Mouse (Mus musculus) neural tube, embryonic 12.5 days (tissue): Measurements from ENCODE around the gene Edaradd. TPM values are rescaled to one million over a fixed set of nuclear protein-coding genes. Genes with fewer than 3 reads are reported as not detected.
"Not testable (repeated sequence)": the region's sequence is repeated elsewhere in the genome, so short reads cannot be mapped to it uniquely, and the experiment has no call there.

Source experiments
- ATAC-seq: fragments of 200-750 bp; cut with Nextera tagmentation; 2 replicates; pipeline ENCODE4 v1.8.0; 2017; ENCODE audit warnings: low read depth, mild to moderate bottlenecking, moderate TSS enrichment, moderate library complexity; ENCODE audit not compliant: low FRiP score
- H3K27ac ChIP-seq: fragments of 300-500 bp; sonication (generic); 2 replicates; pipeline ENCODE4 v1.5.1; 2016
- H3K27me3 ChIP-seq: fragments of 300-500 bp; sonication (generic); replicated peaks from 2 replicates; pipeline ENCODE4 v1.6.1; 2016; ENCODE audit warnings: mild to moderate bottlenecking
- H3K36me3 ChIP-seq: fragments of 300-500 bp; sonication (generic); 2 replicates; pipeline ENCODE4 v1.6.1; 2016; ENCODE audit warnings: mild to moderate bottlenecking
- H3K4me1 ChIP-seq: fragments of 300-500 bp; sonication (generic); 2 replicates; pipeline ENCODE4 v1.6.1; 2016
- H3K4me2 ChIP-seq: fragments of 300-500 bp; sonication (generic); replicated peaks from 2 replicates; pipeline ENCODE4 v1.6.1; 2016; ENCODE audit warnings: mild to moderate bottlenecking
- H3K4me3 ChIP-seq: fragments of 300-500 bp; sonication (generic); 2 replicates; pipeline ENCODE4 v1.5.1; 2016
- H3K9ac ChIP-seq: fragments of 300-500 bp; sonication (generic); 2 replicates; pipeline ENCODE4 v1.6.1; 2016; ENCODE audit warnings: mild to moderate bottlenecking
- H3K9me3 ChIP-seq: fragments of 300-500 bp; sonication (generic); 2 replicates; pipeline ENCODE4 v1.6.1; 2016; ENCODE audit warnings: mild to moderate bottlenecking
- WGBS: fragments of 180-500 bp; shearing (Covaris S2); methylation state at CpG from one replicate; pipeline ENCODE4 v1.1.7; 2016; 5-methylcytosine and 5-hydroxymethylcytosine counted together
- polyA plus RNA-seq: library from polyadenylated mRNA; unstranded; fragments of >200 nt; fragmentation: Nextera tagmentation; extraction: Ambion mirVana; gene quantifications from 2 replicates; pipeline ENCODE4 v1.2.1, GENCODE M21; 2016

Gene Edaradd
- polyA plus RNA-seq, 1 experiment from 2014 or later = 1.0 TPM

DNA sequence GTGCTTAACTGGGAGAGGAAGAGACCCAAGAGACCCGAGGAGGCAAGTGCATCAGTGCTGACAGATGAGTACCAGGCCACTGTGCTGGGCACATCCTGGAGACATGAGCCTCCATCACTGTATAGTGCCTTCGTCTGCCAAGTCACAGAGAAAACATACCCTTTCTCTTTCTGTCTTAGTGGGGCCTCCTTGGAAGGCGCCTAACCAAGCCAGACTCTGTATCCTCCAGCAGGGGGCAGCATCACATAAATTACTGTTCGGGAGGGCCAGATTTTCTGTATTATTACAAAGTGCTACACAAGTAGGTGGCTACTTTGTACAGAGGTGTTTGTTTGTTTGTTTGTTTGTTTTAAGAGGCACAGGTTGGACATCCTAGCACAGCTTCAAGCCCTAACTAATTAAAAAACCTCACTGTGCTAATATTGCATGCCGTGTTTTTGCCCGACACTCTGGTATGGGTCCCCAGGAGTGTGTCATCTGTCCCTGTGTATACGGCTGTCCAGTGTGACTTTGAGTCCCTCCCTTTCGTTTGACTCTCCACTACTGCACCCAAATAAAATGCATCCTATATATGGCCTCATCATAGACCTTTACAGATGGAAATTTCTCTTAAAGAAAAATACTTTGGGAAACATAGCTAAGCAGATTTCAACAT is 46.4 kb downstream of the Edaradd start:
- peak; percentile 83 for ATAC-seq

GRCm38 (mm10) chr13:12468488-12468887 is 51.8 kb downstream of the Edaradd start:
- no peaks in the 10 kb centered on the region for H3K36me3 ChIP-seq
- H3K4me3 ChIP-seq = no peak overlapping the region
- ATAC-seq = no peak
- H3K4me1 ChIP-seq = no peaks in the 10 kb centered on the region
- H3K9me3 ChIP-seq = no peaks in the 10 kb centered on the region
- H3K27me3 ChIP-seq = no peaks in the 10 kb centered on the region
- H3K4me2 ChIP-seq = no peak overlapping the region
- no peak overlapping the region for H3K9ac ChIP-seq
- WGBS = 90% methylated on average over 1 of the region's 1 CpGs
- H3K27ac ChIP-seq = no peak overlapping the region

More for the DNA sequence above, 46.4 kb downstream of the Edaradd start:
- WGBS = 38% methylated on average over 8 of the region's 8 CpGs
- H3K4me3 ChIP-seq = no peak overlapping the region
- H3K36me3 ChIP-seq = no peaks in the 10 kb centered on the region
- no peaks in the 10 kb centered on the region for H3K9me3 ChIP-seq
- H3K27me3 ChIP-seq = no peaks in the 10 kb centered on the region
- no peak overlapping the region for H3K9ac ChIP-seq
- H3K27ac ChIP-seq = no peak overlapping the region
- H3K4me1 ChIP-seq = no peaks in the 10 kb centered on the region
- no peak overlapping the region for H3K4me2 ChIP-seq

DNA sequence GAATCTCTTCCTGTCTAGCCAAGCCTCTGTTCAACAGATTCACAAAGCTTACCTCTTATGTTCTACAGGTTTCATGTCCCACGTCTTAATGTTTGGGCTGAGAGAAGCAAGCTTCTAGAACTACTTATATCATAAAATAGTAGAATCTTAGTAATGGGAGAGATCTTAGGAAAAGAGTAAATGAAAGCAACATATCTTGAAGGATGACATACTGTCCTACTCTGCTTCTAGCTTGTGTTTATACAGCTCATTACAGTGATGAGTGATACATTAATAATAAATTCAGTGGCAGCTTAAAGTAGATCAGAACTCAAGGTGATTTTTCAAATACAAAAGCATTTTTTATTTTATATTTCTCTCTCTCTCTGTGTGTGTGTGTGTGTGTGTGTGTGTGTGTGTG is 55.4 kb downstream of the Edaradd start, which contains the start of gene Lgals8:
Gene Lgals8 (minus strand): TSS at position 101 of the 400 bp plus-strand sequence.
- H3K4me1 ChIP-seq = no peaks in the 10 kb centered on the region
- ATAC-seq = no peak
- H3K27ac ChIP-seq = no peak within 1 kb of the TSS
- no peaks in the 10 kb centered on the region for H3K9me3 ChIP-seq
- no peak within 1 kb of the TSS for H3K4me3 ChIP-seq
- WGBS = 87% methylated on average over 1 of the region's 1 CpGs
- H3K9ac ChIP-seq = no peak within 1 kb of the TSS
- no peak within 1 kb of the TSS for H3K4me2 ChIP-seq
- H3K27me3 ChIP-seq = no peaks in the 10 kb centered on the region
- no peaks in the 10 kb centered on the region for H3K36me3 ChIP-seq

DNA sequence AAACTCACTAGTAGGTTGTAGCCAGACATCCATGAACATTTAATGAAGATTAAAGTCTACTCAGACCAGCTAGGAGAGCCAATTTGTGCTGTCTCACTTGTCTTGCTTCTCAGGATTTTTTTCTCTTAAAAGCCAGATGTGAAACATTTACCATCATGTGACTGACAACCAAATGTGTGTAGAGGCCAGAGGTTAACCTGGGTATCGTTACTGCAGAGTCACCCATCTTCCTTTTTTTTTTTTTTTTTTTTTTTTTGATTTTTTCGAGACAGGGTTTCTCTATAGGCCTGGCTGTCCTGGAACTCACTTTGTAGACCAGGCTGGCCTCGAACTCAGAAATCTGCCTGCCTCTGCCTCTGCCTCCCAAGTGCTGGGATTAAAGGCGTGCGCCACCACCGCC is 56.1 kb downstream of the Edaradd start:
- WGBS = 82% methylated on average over 6 of the region's 6 CpGs

DNA sequence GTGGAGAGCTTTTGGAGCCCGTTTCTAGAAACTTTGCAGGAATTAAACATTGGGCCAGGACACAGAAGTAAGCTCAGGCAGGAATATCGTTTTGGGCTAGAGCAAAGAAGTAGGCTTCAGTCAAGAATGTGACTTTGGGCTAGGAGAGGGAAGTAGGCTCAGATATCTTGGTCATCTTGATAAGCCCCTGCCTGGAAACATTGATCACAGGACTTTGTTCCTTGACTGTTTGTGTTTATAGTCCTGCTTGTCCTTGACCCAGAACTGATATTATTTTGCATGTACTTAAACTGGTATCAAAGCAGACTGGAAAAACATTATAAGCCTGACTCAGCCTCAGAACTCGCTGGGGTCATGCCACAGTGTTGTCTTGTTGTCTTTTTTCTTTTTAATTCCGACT is 57.6 kb downstream of the Edaradd start:
- Histone ChIP-seq H3K9ac (no peak overlapping the region), H3K4me1 (no peaks in the 10 kb centered on the region), H3K27me3 (no peaks in the 10 kb centered on the region), H3K27ac (no peak overlapping the region), H3K36me3 (no peaks in the 10 kb centered on the region), H3K9me3 (no peaks in the 10 kb centered on the region), H3K4me2 (no peak overlapping the region), H3K4me3 (no peak overlapping the region)
- ATAC-seq = no peak
- WGBS = 84% methylated on average over 4 of the region's 4 CpGs

More for the DNA sequence above, 56.1 kb downstream of the Edaradd start:
- H3K4me1 ChIP-seq, H3K27me3 ChIP-seq, H3K9me3 ChIP-seq, H3K4me3 ChIP-seq, H3K9ac ChIP-seq, H3K27ac ChIP-seq, H3K4me2 ChIP-seq, ATAC-seq, H3K36me3 ChIP-seq: not testable (repeated sequence)

- Histone ChIP-seq H3K9me3 (no peaks in the 10 kb centered on the region), H3K4me2 (peak overlapping the region; percentile 66), H3K36me3 (no peaks in the 10 kb centered on the region), H3K9ac (peak overlapping the region; percentile 78), H3K27ac (no peak overlapping the region), H3K27me3 (no peaks in the 10 kb centered on the region), H3K4me1 (no peaks in the 10 kb centered on the region), H3K4me3 (peak overlapping the region; percentile 69)
- ATAC-seq = peak; percentile 65
- 3% methylated on average over 7 of the region's 7 CpGs for WGBS
Measured at GRCm38 (mm10) chr13:12461730-12462119, 58.5 kb downstream of the Edaradd start.

- peak; percentile 96 for ATAC-seq
- Histone ChIP-seq H3K36me3 (peaks cover 2% of the 10 kb centered on the region; the same call in 1 of the 2 replicates), H3K4me2 (peak overlapping the region; percentile 66), H3K9me3 (no peaks in the 10 kb centered on the region), H3K27me3 (no peaks in the 10 kb centered on the region), H3K4me3 (peak overlapping the region; percentile 69), H3K27ac (no peak overlapping the region), H3K4me1 (no peaks in the 10 kb centered on the region), H3K9ac (peak overlapping the region; percentile 78)
- 1% methylated on average over 59 of the region's 59 CpGs for WGBS
Measured at GRCm38 (mm10) chr13:12460881-12461729, 59.1 kb downstream of the Edaradd start.

- H3K27me3 ChIP-seq = no peaks in the 10 kb centered on the region
- H3K9ac ChIP-seq = peak overlapping the region; percentile 78; the same call in 1 of the 2 replicates
- 15% methylated on average over 8 of the region's 8 CpGs for WGBS
- peak overlapping the region; percentile 69 for H3K4me3 ChIP-seq
- ATAC-seq = no peak; the same call in 1 of the 2 replicates
- no peaks in the 10 kb centered on the region for H3K4me1 ChIP-seq
- peak overlapping the region; percentile 66 for H3K4me2 ChIP-seq
- H3K36me3 ChIP-seq = peaks cover 2% of the 10 kb centered on the region; the same call in 1 of the 2 replicates
- H3K27ac ChIP-seq = no peak overlapping the region
- H3K9me3 ChIP-seq = no peaks in the 10 kb centered on the region
Measured at GRCm38 (mm10) chr13:12460443-12460842, 59.8 kb downstream of the Edaradd start.

- Histone ChIP-seq H3K27ac (no peak overlapping the region), H3K9ac (no peak overlapping the region), H3K4me3 (no peak overlapping the region), H3K27me3 (no peaks in the 10 kb centered on the region), H3K36me3 (peaks cover 7% of the 10 kb centered on the region), H3K9me3 (no peaks in the 10 kb centered on the region), H3K4me2 (no peak overlapping the region), H3K4me1 (no peaks in the 10 kb centered on the region)
- 85% methylated on average over 7 of the region's 7 CpGs for WGBS
- ATAC-seq = no peak
Measured at GRCm38 (mm10) chr13:12456711-12457110, 63.5 kb downstream of the Edaradd start.

GRCm38 (mm10) chr13:12454686-12455390 is 65.4 kb downstream of the Edaradd start:
- H3K4me3 ChIP-seq = no peak overlapping the region
- 84% methylated on average over 7 of the region's 7 CpGs for WGBS
- ATAC-seq = no peak

DNA sequence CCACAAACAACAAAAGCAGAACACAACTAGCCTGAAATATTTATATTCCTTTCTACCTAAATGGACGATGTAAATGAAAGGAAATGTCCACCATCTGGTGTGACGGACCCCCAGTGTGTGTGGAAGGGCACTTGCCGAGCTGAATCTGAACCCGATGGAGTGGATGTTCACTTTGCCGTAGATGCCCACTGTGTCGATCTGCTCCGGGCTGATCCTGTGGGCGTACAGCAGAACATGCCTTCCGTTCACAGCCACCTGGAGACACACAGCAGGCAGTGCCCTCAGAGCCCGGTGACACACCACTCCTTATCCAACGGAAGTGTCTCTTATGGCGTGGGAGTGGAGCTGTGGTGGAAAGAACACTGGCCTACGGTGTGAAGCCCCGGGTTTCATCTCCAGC is 67.1 kb downstream of the Edaradd start:
- 85% methylated on average over 14 of the region's 14 CpGs for WGBS
- Histone ChIP-seq H3K4me2 (no peak overlapping the region), H3K9me3 (no peaks in the 10 kb centered on the region), H3K36me3 (peaks cover 7% of the 10 kb centered on the region), H3K27ac (no peak overlapping the region), H3K9ac (no peak overlapping the region), H3K4me3 (no peak overlapping the region), H3K4me1 (no peaks in the 10 kb centered on the region), H3K27me3 (no peaks in the 10 kb centered on the region)
- ATAC-seq = no peak

More at GRCm38 (mm10) chr13:12454686-12455390, 65.4 kb downstream of the Edaradd start:
- Histone ChIP-seq H3K9ac (no peak overlapping the region), H3K4me2 (no peak overlapping the region), H3K27ac (no peak overlapping the region), H3K27me3 (no peaks in the 10 kb centered on the region), H3K4me1 (no peaks in the 10 kb centered on the region), H3K9me3 (no peaks in the 10 kb centered on the region), H3K36me3 (peaks cover 7% of the 10 kb centered on the region)

GRCm38 (mm10) chr13:12442008-12442587 is 78.1 kb downstream of the Edaradd start:
- H3K4me3 ChIP-seq = no peak overlapping the region
- H3K9me3 ChIP-seq = no peaks in the 10 kb centered on the region
- no peak for ATAC-seq
- no peak overlapping the region for H3K4me2 ChIP-seq
- no peak overlapping the region for H3K27ac ChIP-seq
- H3K27me3 ChIP-seq = no peaks in the 10 kb centered on the region
- 91% methylated on average over 2 of the region's 2 CpGs for WGBS
- no peak overlapping the region for H3K9ac ChIP-seq
- H3K36me3 ChIP-seq = peaks cover 37% of the 10 kb centered on the region
- no peaks in the 10 kb centered on the region for H3K4me1 ChIP-seq
